Mouse (Mus musculus) CH12.LX (cell line): ENCODE results near the gene Themis. TPM values are rescaled to one million over a fixed set of nuclear protein-coding genes. Genes with fewer than 3 reads are reported as not detected.

ENCODE experiments used
- DNase-seq: peaks from one replicate; pipeline ENCODE4 v3.0.0-alpha.2; 2013; ENCODE audit errors: extremely low read depth
- H3K27ac ChIP-seq: 2 replicates; pipeline ENCODE4 v1.5.1; 2012; ENCODE audit warnings: low read depth, mild to moderate bottlenecking, control low read depth, moderate library complexity; ENCODE audit not compliant: insufficient read depth
- H3K27me3 ChIP-seq: replicated peaks from 2 replicates; pipeline ENCODE3; 2012; ENCODE audit warnings: inconsistent platforms
- H3K36me3 ChIP-seq, 2 experiments: replicated peaks in 1 of 2; 2 replicates each; pipeline versions ENCODE3 to v1.6.1; 2012; ENCODE audit warnings: inconsistent platforms in 1 of 2, low read length in 1 of 2, mild to moderate bottlenecking in 1 of 2, mixed read lengths in 1 of 2, moderate library complexity in 1 of 2; ENCODE audit not compliant: control insufficient read depth in 1 of 2, insufficient read depth in 1 of 2
- H3K4me1 ChIP-seq, 2 experiments: 2 replicates each; pipeline ENCODE4 v1.6.1; 2012; ENCODE audit warnings: inconsistent platforms in 1 of 2, moderate library complexity in 1 of 2; ENCODE audit not compliant: insufficient read depth in 2 of 2, control insufficient read depth in 1 of 2
- H3K4me2 ChIP-seq: 2 replicates; pipeline ENCODE4 v1.6.1; 2012; ENCODE audit warnings: low read depth, mild to moderate bottlenecking, control low read depth; ENCODE audit not compliant: poor library complexity, insufficient read depth, severe bottlenecking
- H3K4me3 ChIP-seq, 3 experiments: fragments of 150-350 bp in 1 of 3; sonication (generic) in 1 of 3; replicated peaks in 1 of 3; 2 replicates each; pipeline versions ENCODE3 to v1.5.1; 2011 to 2012; ENCODE audit warnings: low read depth in 2 of 3, low read length in 2 of 3, mild to moderate bottlenecking in 2 of 3, moderate library complexity in 2 of 3, control low read depth in 1 of 3, improper control_type of control experiment in 1 of 3, inconsistent platforms in 1 of 3, mixed read lengths in 1 of 3; ENCODE audit not compliant: poor library complexity in 1 of 3
- H3K79me2 ChIP-seq: replicated peaks from 2 replicates; pipeline ENCODE4 v1.6.1; 2012; ENCODE audit warnings: mild to moderate bottlenecking, moderate library complexity; ENCODE audit not compliant: control insufficient read depth, poor library complexity, insufficient read depth, severe bottlenecking; ENCODE audit errors: extremely low read depth
- H3K9ac ChIP-seq: 2 replicates; pipeline ENCODE4 v1.6.1; 2012; ENCODE audit warnings: low read depth, mild to moderate bottlenecking, control low read depth, moderate library complexity; ENCODE audit not compliant: insufficient read depth
- H3K9me3 ChIP-seq: replicated peaks from 2 replicates; pipeline ENCODE3; 2012; ENCODE audit warnings: low read length, inconsistent platforms, mixed read lengths
- BHLHE40 ChIP-seq: IDR thresholded peaks from 2 replicates; pipeline ENCODE4 v1.6.1; 2011; ENCODE audit warnings: mild to moderate bottlenecking, low read depth, low read length, improper control_type of control experiment
- CHD2 ChIP-seq: IDR thresholded peaks from 2 replicates; pipeline ENCODE4 v1.6.1; 2011; ENCODE audit warnings: low read length, improper control_type of control experiment
- GABPA ChIP-seq: IDR thresholded peaks from 2 replicates; pipeline ENCODE4 v1.6.1; 2012; ENCODE audit warnings: low read depth, low read length, improper control_type of control experiment, inconsistent platforms; ENCODE audit not compliant: insufficient replicate concordance
- HCFC1 ChIP-seq: IDR thresholded peaks from 2 replicates; pipeline ENCODE4 v1.6.1; 2012; ENCODE audit warnings: low read depth, mild to moderate bottlenecking, inconsistent platforms, low read length, improper control_type of control experiment
- JUN ChIP-seq: IDR thresholded peaks from 2 replicates; pipeline ENCODE4 v1.6.1; 2011; ENCODE audit warnings: low read depth, mild to moderate bottlenecking, low read length, improper control_type of control experiment, moderate library complexity; ENCODE audit not compliant: insufficient read depth
- JUND ChIP-seq: conservative IDR thresholded peaks from 2 replicates; pipeline ENCODE4 v1.6.1; 2011; ENCODE audit warnings: low read depth, low read length, improper control_type of control experiment
- MAFK ChIP-seq: IDR thresholded peaks from 2 replicates; pipeline ENCODE4 v1.6.1; 2011; ENCODE audit warnings: low read length, improper control_type of control experiment; ENCODE audit not compliant: insufficient replicate concordance
- MAX ChIP-seq: IDR thresholded peaks from 2 replicates; pipeline ENCODE4 v1.6.1; 2011; ENCODE audit warnings: low read length, improper control_type of control experiment
- MEF2A ChIP-seq: IDR thresholded peaks from 2 replicates; pipeline ENCODE4 v1.6.1; 2014; ENCODE audit warnings: low read depth, mild to moderate bottlenecking, inconsistent platforms, low read length, improper control_type of control experiment, borderline replicate concordance
- MXI1 ChIP-seq: IDR thresholded peaks from 2 replicates; pipeline ENCODE4 v1.6.1; 2011; ENCODE audit warnings: mild to moderate bottlenecking, low read depth, low read length, improper control_type of control experiment
- MYC ChIP-seq: IDR thresholded peaks from 2 replicates; pipeline ENCODE4 v1.6.1; 2011; ENCODE audit warnings: low read depth, mild to moderate bottlenecking, improper control_type of control experiment, low read length
- POLR2A ChIP-seq: IDR thresholded peaks from 2 replicates; pipeline ENCODE4 v1.6.1; 2011; ENCODE audit warnings: low read depth, mild to moderate bottlenecking, improper control_type of control experiment, low read length
- POLR2AphosphoS2 ChIP-seq: IDR thresholded peaks from 2 replicates; pipeline ENCODE4 v1.6.1; 2011; ENCODE audit warnings: low read depth, low read length, improper control_type of control experiment
- RAD21 ChIP-seq: IDR thresholded peaks from 2 replicates; pipeline ENCODE4 v1.6.1; 2011; ENCODE audit warnings: low read depth, mild to moderate bottlenecking, low read length, improper control_type of control experiment, moderate library complexity
- SIN3A ChIP-seq: IDR thresholded peaks from 2 replicates; pipeline ENCODE4 v1.6.1; 2012; ENCODE audit warnings: low read length, improper control_type of control experiment, inconsistent platforms
- TCF12 ChIP-seq: IDR thresholded peaks from 2 replicates; pipeline ENCODE4 v1.6.1; 2014; ENCODE audit warnings: low read depth, mild to moderate bottlenecking, inconsistent platforms, low read length, improper control_type of control experiment
- UBTF ChIP-seq: IDR thresholded peaks from 2 replicates; pipeline ENCODE4 v1.6.1; 2012; ENCODE audit warnings: low read depth, mild to moderate bottlenecking, inconsistent platforms, low read length, improper control_type of control experiment, moderate library complexity
- USF2 ChIP-seq: conservative IDR thresholded peaks from 2 replicates; pipeline ENCODE4 v1.6.1; 2011; ENCODE audit warnings: low read depth, low read length, improper control_type of control experiment
- ZC3H11A ChIP-seq: IDR thresholded peaks from 2 replicates; pipeline ENCODE4 v1.6.1; 2012; ENCODE audit warnings: low read depth, mild to moderate bottlenecking, inconsistent platforms, low read length, improper control_type of control experiment
- ZKSCAN1 ChIP-seq: IDR thresholded peaks from 2 replicates; pipeline ENCODE4 v1.6.1; 2012; ENCODE audit warnings: low read depth, inconsistent platforms, low read length, improper control_type of control experiment, borderline replicate concordance
- ZNF384 ChIP-seq: IDR thresholded peaks from 2 replicates; pipeline ENCODE4 v1.6.1; 2012; ENCODE audit warnings: low read depth, low read length, improper control_type of control experiment, inconsistent platforms
- dilution Hi-C: fragments of 300-500 bp; cut with MboI; formaldehyde crosslinking; loops from 2 replicates; pipeline ENCODE4 v1.14.3; 2020; ENCODE audit warnings: low sequenced_read_pairs; ENCODE audit not compliant: extremely low pct_unique_long_range_greater_than_20kb, extremely low pct_ligation_motif_present
- in situ Hi-C: fragments of 300-500 bp; cut with MboI; formaldehyde crosslinking; loops from 3 replicates; pipeline ENCODE4 v1.14.3; 2019; ENCODE audit warnings: low sequenced_read_pairs, low pct_ligation_motif_present, low pct_unique_long_range_greater_than_20kb, mixed read lengths
- polyA plus RNA-seq: library from polyadenylated mRNA; unstranded; fragments of >175 nt; gene quantifications from 2 replicates; pipeline ENCODE4 v1.2.1, GENCODE M21; 2012; ENCODE audit warnings: low read depth; ENCODE audit not compliant: insufficient read length
- total RNA-seq, 2 experiments: library from RNA; depleted of rRNA; stranded (reverse); fragments of 300-350 nt in 1 of 2; fragments of >200 nt in 1 of 2; gene quantifications; 2 replicates each; pipeline ENCODE4 v1.2.3; 2012 to 2014

Gene Themis
- total and polyA plus RNA-seq, 3 experiments = not detected

- dilution Hi-C loops = no loop called here
- no peaks in the 10 kb centered on the region for H3K36me3 ChIP-seq
- no peak overlapping the region for H3K27ac ChIP-seq
These were observed 154.2 kb downstream of the Themis start for GRCm38 (mm10) chr10:28822320-28822719.

GRCm38 (mm10) chr10:28842605-28843004 lies 174.4 kb downstream of the Themis start:
- H3K27ac ChIP-seq = no peak overlapping the region
- H3K27me3 ChIP-seq = no peaks in the 10 kb centered on the region
- dilution Hi-C loops = no loop called here
- no peaks in the 10 kb centered on the region for H3K36me3 ChIP-seq
- H3K9ac ChIP-seq = no peak overlapping the region
- DNase-seq = no peak
- no peaks in the 10 kb centered on the region; a peak in 1 of 4 replicates for H3K4me1 ChIP-seq
- TF ChIP-seq GABPA (no peak), ZKSCAN1 (no peak)
- TF ChIP-seq, all 38 proteins: peak for 0
- Histone ChIP-seq H3K79me2 (no peaks in the 10 kb centered on the region), H3K4me3 (no peak overlapping the region), H3K4me2 (no peak overlapping the region), H3K9me3 (no peaks in the 10 kb centered on the region)
- in situ Hi-C loops = no loop called here

More at GRCm38 (mm10) chr10:28822320-28822719, 154.2 kb downstream of the Themis start:
- Histone ChIP-seq H3K4me2 (no peak overlapping the region), H3K27me3 (no peaks in the 10 kb centered on the region), H3K9ac (no peak overlapping the region), H3K4me3 (no peak overlapping the region), H3K4me1 (no peaks in the 10 kb centered on the region), H3K9me3 (no peaks in the 10 kb centered on the region), H3K79me2 (no peaks in the 10 kb centered on the region)
- no peak for DNase-seq
- TF ChIP-seq BHLHE40 = no peak
- TF ChIP-seq MAFK = no peak
- no peak for TF ChIP-seq USF2
- TF ChIP-seq POLR2A = no peak
- no peak for TF ChIP-seq SIN3A
- no peak for TF ChIP-seq JUND
- no peak for TF ChIP-seq CHD2
- no peak for TF ChIP-seq MAX
- TF ChIP-seq ZC3H11A = no peak
- no peak for TF ChIP-seq MEF2A
- no peak for TF ChIP-seq ZNF384
- no peak for TF ChIP-seq HCFC1
- no peak for TF ChIP-seq UBTF
- no peak for TF ChIP-seq JUN
- no peak for TF ChIP-seq POLR2AphosphoS2
- TF ChIP-seq MYC = no peak
- TF ChIP-seq RAD21 = no peak
- TF ChIP-seq MXI1 = no peak
- TF ChIP-seq TCF12 = no peak
- in situ Hi-C loops = no loop called here
